Mouse (Mus musculus): Measurements from ENCODE around the gene Gm17364. TPM values are rescaled to one million over a fixed set of nuclear protein-coding genes. Genes with fewer than 3 reads are reported as not detected.

The Gm17364 gene
- polyA plus RNA-seq, 1 experiment = not detected

- TF ChIP-seq CTCF (IDR thresholded peaks at IDR 0.05; ENCODE audit: extremely low read depth, insufficient read depth, low read length) (no peak), POLR2A (IDR thresholded peaks at IDR 0.05; ENCODE audit: extremely low read depth, insufficient read depth, low read length) (no peak)
- no peak overlapping the region for H3K27ac ChIP-seq (ENCODE audit: insufficient read depth, low read length)
- H3K4me3 ChIP-seq (ENCODE audit: insufficient read depth, low read length) = no peak overlapping the region
- no peaks in the 10 kb centered on the region for H3K4me1 ChIP-seq (ENCODE audit: control insufficient read depth, insufficient read depth, low read length)
Measured at GRCm38 (mm10) chr13:41241557-41241956, 32.2 kb downstream of the Gm17364 start.

- Histone ChIP-seq H3K4me3 (ENCODE audit: insufficient read depth, low read length) (no peak overlapping the region), H3K4me1 (ENCODE audit: control insufficient read depth, insufficient read depth, low read length) (0 out of 2 replicates have a peak, but pooled peaks cover 3% of the 10 kb centered on the region), H3K27ac (ENCODE audit: insufficient read depth, low read length) (no peak overlapping the region)
- TF ChIP-seq POLR2A (IDR thresholded peaks at IDR 0.05; ENCODE audit: extremely low read depth, insufficient read depth, low read length) = no peak
- peak; percentile 45 for TF ChIP-seq CTCF (IDR thresholded peaks at IDR 0.05; ENCODE audit: extremely low read depth, insufficient read depth, low read length)
Measured at GRCm38 (mm10) chr13:41238805-41239130, 35.0 kb downstream of the Gm17364 start.

GRCm38 (mm10) chr13:41238035-41238804 is 35.6 kb downstream of the Gm17364 start:
- Histone ChIP-seq H3K4me3 (ENCODE audit: insufficient read depth, low read length) (no peak overlapping the region), H3K27ac (ENCODE audit: insufficient read depth, low read length) (no peak overlapping the region), H3K4me1 (ENCODE audit: control insufficient read depth, insufficient read depth, low read length) (0 out of 2 replicates have a peak, but pooled peaks cover 3% of the 10 kb centered on the region)
- TF ChIP-seq POLR2A (IDR thresholded peaks at IDR 0.05; ENCODE audit: extremely low read depth, insufficient read depth, low read length) (no peak), CTCF (IDR thresholded peaks at IDR 0.05; ENCODE audit: extremely low read depth, insufficient read depth, low read length) (no peak)

- Histone ChIP-seq H3K4me3 (ENCODE audit: insufficient read depth, low read length) (no peak overlapping the region), H3K27ac (ENCODE audit: insufficient read depth, low read length) (no peak overlapping the region), H3K4me1 (ENCODE audit: control insufficient read depth, insufficient read depth, low read length) (0 out of 2 replicates have a peak, but pooled peaks cover 3% of the 10 kb centered on the region)
- TF ChIP-seq POLR2A (IDR thresholded peaks at IDR 0.05; ENCODE audit: extremely low read depth, insufficient read depth, low read length) = no peak
- no peak for TF ChIP-seq CTCF (IDR thresholded peaks at IDR 0.05; ENCODE audit: extremely low read depth, insufficient read depth, low read length)
Measured at GRCm38 (mm10) chr13:41235845-41236741, 37.7 kb downstream of the Gm17364 start.

- TF ChIP-seq POLR2A (IDR thresholded peaks at IDR 0.05; ENCODE audit: extremely low read depth, insufficient read depth, low read length) (no peak), CTCF (IDR thresholded peaks at IDR 0.05; ENCODE audit: extremely low read depth, insufficient read depth, low read length) (no peak)
- Histone ChIP-seq H3K4me3 (ENCODE audit: insufficient read depth, low read length) (no peak overlapping the region), H3K27ac (ENCODE audit: insufficient read depth, low read length) (no peak overlapping the region), H3K4me1 (ENCODE audit: control insufficient read depth, insufficient read depth, low read length) (0 out of 2 replicates have a peak, but pooled peaks cover 3% of the 10 kb centered on the region)
Measured at GRCm38 (mm10) chr13:41235181-41235580, 38.6 kb downstream of the Gm17364 start.

- H3K4me3 ChIP-seq (ENCODE audit: insufficient read depth, low read length) = no peak overlapping the region
- H3K4me1 ChIP-seq (ENCODE audit: control insufficient read depth, insufficient read depth, low read length) = 0 out of 2 replicates have a peak, but pooled peaks cover 3% of the 10 kb centered on the region
- no peak overlapping the region for H3K27ac ChIP-seq (ENCODE audit: insufficient read depth, low read length)
- TF ChIP-seq CTCF (IDR thresholded peaks at IDR 0.05; ENCODE audit: extremely low read depth, insufficient read depth, low read length) = no peak
- no peak for TF ChIP-seq POLR2A (IDR thresholded peaks at IDR 0.05; ENCODE audit: extremely low read depth, insufficient read depth, low read length)
Measured at GRCm38 (mm10) chr13:41233241-41233640, 40.5 kb downstream of the Gm17364 start.

GRCm38 (mm10) chr13:41232209-41232608 is 41.6 kb downstream of the Gm17364 start:
- Histone ChIP-seq H3K4me3 (ENCODE audit: insufficient read depth, low read length) (no peak overlapping the region), H3K27ac (ENCODE audit: insufficient read depth, low read length) (no peak overlapping the region), H3K4me1 (ENCODE audit: control insufficient read depth, insufficient read depth, low read length) (0 out of 2 replicates have a peak, but pooled peaks cover 3% of the 10 kb centered on the region)
- TF ChIP-seq CTCF (IDR thresholded peaks at IDR 0.05; ENCODE audit: extremely low read depth, insufficient read depth, low read length) (no peak), POLR2A (IDR thresholded peaks at IDR 0.05; ENCODE audit: extremely low read depth, insufficient read depth, low read length) (no peak)

GRCm38 (mm10) chr13:41231389-41231983 is 42.3 kb downstream of the Gm17364 start:
- H3K4me1 ChIP-seq (ENCODE audit: control insufficient read depth, insufficient read depth, low read length) = 0 out of 2 replicates have a peak, but pooled peaks cover 3% of the 10 kb centered on the region
- TF ChIP-seq POLR2A (IDR thresholded peaks at IDR 0.05; ENCODE audit: extremely low read depth, insufficient read depth, low read length) (no peak), CTCF (IDR thresholded peaks at IDR 0.05; ENCODE audit: extremely low read depth, insufficient read depth, low read length) (no peak)
- no peak overlapping the region for H3K27ac ChIP-seq (ENCODE audit: insufficient read depth, low read length)
- no peak overlapping the region for H3K4me3 ChIP-seq (ENCODE audit: insufficient read depth, low read length)

GRCm38 (mm10) chr13:41230256-41230655 is 43.5 kb downstream of the Gm17364 start:
- no peak for TF ChIP-seq POLR2A (IDR thresholded peaks at IDR 0.05; ENCODE audit: extremely low read depth, insufficient read depth, low read length)
- no peak for TF ChIP-seq CTCF (IDR thresholded peaks at IDR 0.05; ENCODE audit: extremely low read depth, insufficient read depth, low read length)
- no peaks in the 10 kb centered on the region for H3K4me1 ChIP-seq (ENCODE audit: control insufficient read depth, insufficient read depth, low read length)
- H3K4me3 ChIP-seq (ENCODE audit: insufficient read depth, low read length) = no peak overlapping the region
- H3K27ac ChIP-seq (ENCODE audit: insufficient read depth, low read length) = no peak overlapping the region

All from cortical plate, adult 2 months (tissue).